Mouse (Mus musculus) heart, adult 2 months (tissue): ENCODE data around the gene Kdm6a. TPM values are rescaled to one million over a fixed set of nuclear protein-coding genes. Genes with fewer than 3 reads are reported as not detected.
A peak's percentile ranks its signal among the peaks of the same experiment; 100 is the strongest.

Experiments
- DNase-seq, 2 experiments: peaks; one replicate each; pipeline ENCODE4 v3.0.0; 2021
- H3K27ac ChIP-seq: fragments of 200-600 bp; 2 replicates; pipeline ENCODE4 v1.8.1; 2022
- H3K27me3 ChIP-seq: fragments of 200-500 bp; 2 replicates; pipeline ENCODE4 v1.6.1; 2012; ENCODE audit warnings: mild to moderate bottlenecking, low read length, inconsistent platforms, mixed read lengths; ENCODE audit not compliant: control insufficient read depth, insufficient read depth
- H3K36me3 ChIP-seq: fragments of 200-500 bp; 2 replicates; pipeline ENCODE4 v1.6.1; 2012; ENCODE audit warnings: low read length, inconsistent platforms; ENCODE audit not compliant: control insufficient read depth, insufficient read depth
- H3K4me1 ChIP-seq: fragments of 200-500 bp; 2 replicates; pipeline ENCODE4 v1.6.1; 2011; ENCODE audit warnings: low read length; ENCODE audit not compliant: control insufficient read depth, insufficient read depth
- H3K4me3 ChIP-seq: fragments of 200-600 bp; 2 replicates; pipeline ENCODE4 v1.8.1; 2022
- H3K79me2 ChIP-seq: fragments of 200-500 bp; replicated peaks from 2 replicates; pipeline ENCODE4 v1.6.1; 2012; ENCODE audit warnings: mild to moderate bottlenecking, inconsistent platforms, low read length, moderate library complexity, mixed read lengths; ENCODE audit not compliant: control insufficient read depth, insufficient read depth
- H3K9ac ChIP-seq: fragments of 200-500 bp; 2 replicates; pipeline ENCODE4 v1.6.1; 2012; ENCODE audit warnings: low read depth, mild to moderate bottlenecking, control low read depth, inconsistent platforms, low read length, mixed read lengths
- CTCF ChIP-seq: fragments of 200-600 bp; IDR thresholded peaks from 2 replicates; pipeline ENCODE4 v1.8.1; 2022; ENCODE audit warnings: antibody characterized with exemption, mild to moderate bottlenecking, moderate library complexity
- EP300 ChIP-seq: fragments of 200-500 bp; IDR thresholded peaks from 2 replicates; pipeline ENCODE4 v1.6.1; 2011; ENCODE audit warnings: low read depth, low read length, control low read depth; ENCODE audit not compliant: insufficient read depth
- POLR2A ChIP-seq: fragments of 200-500 bp; IDR thresholded peaks from 2 replicates; pipeline ENCODE4 v1.6.1; 2011; ENCODE audit warnings: mild to moderate bottlenecking, low read depth, low read length, control low read depth; ENCODE audit not compliant: insufficient read depth
- WGBS: fragments of 180-500 bp; shearing (Covaris S2); methylation state at CpG from one replicate; pipeline ENCODE4 v1.1.7; 2018; 5-methylcytosine and 5-hydroxymethylcytosine counted together
- intact Hi-C: fragments of 180-260 bp; cut with DNase I; formaldehyde crosslinking; loops from one replicate; pipeline ENCODE4 v1.15.1; 2025
- polyA plus RNA-seq: library from polyadenylated mRNA; depleted of rRNA; stranded (reverse); fragments of >200 nt; gene quantifications from 2 replicates; pipeline ENCODE4 v1.2.3, GENCODE M21; 2012
- total RNA-seq, 2 experiments: library from RNA; stranded (reverse); gene quantifications; 2 replicates each; pipeline ENCODE4 v1.2.3; 2021

Gene Kdm6a
- total and polyA plus RNA-seq, 3 experiments = 7.0 to 33.5 (median 22.5) TPM

- Histone ChIP-seq H3K27ac (no peak overlapping the region), H3K79me2 (no peaks in the 10 kb centered on the region; the same call in 1 of the 2 replicates), H3K4me1 (no peaks in the 10 kb centered on the region; the same call in 1 of the 2 replicates), H3K4me3 (no peak overlapping the region), H3K9ac (no peak overlapping the region), H3K27me3 (no peaks in the 10 kb centered on the region), H3K36me3 (no peaks in the 10 kb centered on the region; the same call in 1 of the 2 replicates)
- intact Hi-C loops = no loop called here
- no peak for TF ChIP-seq EP300
- TF ChIP-seq CTCF = no peak
- no peak for TF ChIP-seq POLR2A
- WGBS = 17% methylated on average over 1 of the region's 1 CpGs
- no peak for DNase-seq
These were observed 17.1 kb downstream of the Kdm6a start for GRCm38 (mm10) chrX:18179492-18179891.

- Histone ChIP-seq H3K79me2 (no peaks in the 10 kb centered on the region), H3K4me1 (peaks cover 1% of the 10 kb centered on the region), H3K27me3 (no peaks in the 10 kb centered on the region), H3K9ac (no peak overlapping the region), H3K27ac (no peak overlapping the region), H3K36me3 (no peaks in the 10 kb centered on the region), H3K4me3 (no peak overlapping the region)
- TF ChIP-seq CTCF = no peak
- TF ChIP-seq POLR2A = no peak
- TF ChIP-seq EP300 = no peak
- intact Hi-C loops = no loop called here
- DNase-seq = no peak
These were observed 24.8 kb downstream of the Kdm6a start for GRCm38 (mm10) chrX:18187203-18187602.

GRCm38 (mm10) chrX:18188293-18188692 lies 25.9 kb downstream of the Kdm6a start:
- H3K36me3 ChIP-seq = no peaks in the 10 kb centered on the region
- no peaks in the 10 kb centered on the region for H3K79me2 ChIP-seq
- H3K4me1 ChIP-seq = peaks cover 3% of the 10 kb centered on the region
- DNase-seq = no peak
- no peak overlapping the region for H3K27ac ChIP-seq
- no peak overlapping the region for H3K9ac ChIP-seq
- H3K27me3 ChIP-seq = no peaks in the 10 kb centered on the region
- H3K4me3 ChIP-seq = no peak overlapping the region
- WGBS = 91% methylated on average over 2 of the region's 2 CpGs
- intact Hi-C loops = no loop called here
- no peak for TF ChIP-seq POLR2A
- TF ChIP-seq EP300 = no peak
- TF ChIP-seq CTCF = no peak

- intact Hi-C loops = loop anchor here (5.0 kb wide), 1 partner anchor 77 kb away; the partner anchor contains the start of gene Kdm6a
- 88% methylated on average over 1 of the region's 1 CpGs for WGBS
These were observed 77.2 kb downstream of the Kdm6a start for GRCm38 (mm10) chrX:18239572-18239971.

GRCm38 (mm10) chrX:18250621-18251020 lies 88.2 kb downstream of the Kdm6a start:
- Histone ChIP-seq H3K4me1 (no peaks in the 10 kb centered on the region), H3K4me3 (no peak overlapping the region), H3K27ac (no peak overlapping the region), H3K79me2 (no peaks in the 10 kb centered on the region), H3K27me3 (no peaks in the 10 kb centered on the region), H3K36me3 (no peaks in the 10 kb centered on the region), H3K9ac (no peak overlapping the region)
- 80% methylated on average over 4 of the region's 4 CpGs for WGBS
- TF ChIP-seq POLR2A (no peak), EP300 (no peak), CTCF (no peak)
- intact Hi-C loops = loop anchor here (5.0 kb wide), 1 partner anchor 88 kb away; the partner anchor contains the start of gene Kdm6a
- DNase-seq = no peak

More at GRCm38 (mm10) chrX:18239572-18239971, 77.2 kb downstream of the Kdm6a start:
- no peak for DNase-seq
- Histone ChIP-seq H3K79me2 (no peaks in the 10 kb centered on the region), H3K36me3 (no peaks in the 10 kb centered on the region), H3K27ac (no peak overlapping the region), H3K4me3 (no peak overlapping the region), H3K4me1 (no peaks in the 10 kb centered on the region), H3K9ac (no peak overlapping the region), H3K27me3 (no peaks in the 10 kb centered on the region)
- TF ChIP-seq EP300 (no peak), POLR2A (no peak), CTCF (no peak)

GRCm38 (mm10) chrX:18254767-18255166 lies 92.4 kb downstream of the Kdm6a start:
- H3K27me3 ChIP-seq = no peaks in the 10 kb centered on the region
- no peaks in the 10 kb centered on the region for H3K79me2 ChIP-seq
- no peaks in the 10 kb centered on the region for H3K4me1 ChIP-seq
- peak; percentile 95; the same call in 1 of the 2 replicates for TF ChIP-seq CTCF
- TF ChIP-seq EP300 = no peak
- TF ChIP-seq POLR2A = no peak
- H3K9ac ChIP-seq = no peak overlapping the region
- H3K4me3 ChIP-seq = no peak overlapping the region
- 32% methylated on average over 4 of the region's 4 CpGs for WGBS
- no peak overlapping the region for H3K27ac ChIP-seq
- DNase-seq = no peak
- intact Hi-C loops = loop anchor here (5.0 kb wide), 1 partner anchor 92 kb away; the partner anchor contains the start of gene Kdm6a
- H3K36me3 ChIP-seq = no peaks in the 10 kb centered on the region
